Mouse (Mus musculus) megakaryocyte-erythroid progenitor cell, adult 5-6 weeks (primary cell): ENCODE results near the gene Arap1. TPM values are rescaled to one million over a fixed set of nuclear protein-coding genes. Genes with fewer than 3 reads are reported as not detected.

ENCODE experiments used
- ATAC-seq: replicated peaks from 2 replicates; pipeline ENCODE4 v1.8.0; 2016; ENCODE audit warnings: mild to moderate bottlenecking, inconsistent platforms; ENCODE audit not compliant: severe bottlenecking, poor library complexity, low FRiP score, low TSS enrichment
- total RNA-seq, 2 experiments: library from RNA; stranded (forward) in 1 of 2; stranded (reverse) in 1 of 2; fragments of 200-1000, 215-1000 nt in 1 of 2; fragments of >200 nt in 1 of 2; fragmentation: Nextera tagmentation in 1 of 2; gene quantifications; 2 replicates each; pipeline ENCODE4 v1.2.3; 2014 to 2017

Arap1 gene
- total RNA-seq, 2 experiments from 2014 or later, result 31.0 to 88.4 TPM

DNA sequence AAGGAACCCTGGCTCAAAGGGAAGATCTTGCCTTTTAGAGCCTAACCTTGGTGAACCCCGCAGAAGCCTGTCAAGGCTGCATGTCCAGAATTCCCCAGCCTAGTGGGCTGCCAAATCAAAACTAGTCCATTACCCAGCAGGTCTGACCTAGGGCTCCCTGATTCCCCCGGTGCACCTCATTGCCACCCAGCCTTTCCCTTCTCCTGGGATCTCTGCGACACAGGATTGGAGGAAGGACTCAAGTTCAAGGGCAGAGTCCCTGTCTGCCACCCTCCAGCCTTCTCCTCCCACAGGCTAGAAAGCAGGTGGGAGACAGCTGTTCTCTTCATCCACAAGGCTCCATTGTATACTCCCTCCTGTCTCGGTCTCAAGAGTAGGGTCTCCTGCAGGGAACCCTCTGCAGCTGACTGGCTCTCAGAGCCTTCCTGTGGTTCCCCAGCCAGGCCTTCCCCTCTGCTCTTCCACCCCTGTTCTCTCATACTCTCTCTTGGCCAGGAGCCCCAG lies 110.5 kb downstream of the Arap1 start:
- no peak for ATAC-seq

DNA sequence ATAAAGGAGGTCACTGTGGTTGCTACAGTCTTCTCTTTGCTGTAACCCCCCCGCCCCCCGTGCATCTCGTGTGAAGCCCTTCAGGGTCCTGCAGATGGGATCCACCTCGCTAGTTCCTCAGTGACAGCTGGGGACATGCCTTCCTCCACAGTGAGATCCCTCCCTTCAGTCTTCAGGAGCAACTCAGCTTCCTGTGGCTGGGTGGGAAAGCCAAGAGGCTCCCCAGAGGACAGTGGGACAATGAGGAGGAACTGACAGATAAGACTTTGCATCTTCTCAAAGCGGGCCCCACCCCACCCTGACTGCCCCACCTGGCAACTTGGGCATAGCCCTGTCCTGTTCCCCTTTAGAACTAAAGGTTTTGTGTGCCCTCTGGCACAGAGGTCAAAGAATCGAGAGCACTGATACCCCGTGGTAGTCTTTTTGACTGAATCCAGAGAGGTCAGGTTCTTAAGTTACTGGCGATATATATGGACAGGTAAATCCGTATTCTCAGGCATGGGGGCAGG lies 111.5 kb downstream of the Arap1 start:
- no peak for ATAC-seq

DNA sequence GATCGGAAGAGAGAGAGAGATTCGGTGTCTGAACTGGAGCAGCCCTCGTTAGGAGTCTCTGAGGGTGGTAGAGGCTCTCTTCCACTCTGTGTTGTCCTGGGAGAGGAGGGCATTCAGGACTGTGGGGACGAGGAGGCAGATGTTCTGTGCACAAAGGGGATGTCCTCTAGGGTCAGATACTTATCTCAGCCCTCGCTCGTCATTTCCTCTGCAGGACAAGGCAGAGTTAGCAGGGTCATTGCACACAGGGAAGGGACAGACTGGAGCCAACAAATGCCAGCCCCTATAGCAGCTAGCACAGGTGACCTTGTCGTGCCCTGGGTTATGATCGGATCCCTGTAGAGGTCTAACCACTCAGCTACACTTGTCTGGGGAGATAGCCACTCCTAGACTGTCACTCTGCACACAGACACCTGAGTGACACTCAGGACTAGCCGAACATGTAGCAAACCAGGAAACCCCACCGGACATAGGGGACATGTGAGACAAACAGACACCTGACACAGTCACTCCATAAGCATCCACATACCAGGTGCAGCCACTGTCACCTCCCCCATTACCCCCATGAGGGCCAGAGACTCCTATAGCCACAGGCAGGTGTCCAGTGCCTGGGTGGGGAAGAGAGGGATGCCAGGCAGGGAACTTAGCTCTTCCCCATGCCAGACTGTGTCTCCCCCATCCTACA lies 112.2 kb downstream of the Arap1 start:
- ATAC-seq, result no peak

DNA sequence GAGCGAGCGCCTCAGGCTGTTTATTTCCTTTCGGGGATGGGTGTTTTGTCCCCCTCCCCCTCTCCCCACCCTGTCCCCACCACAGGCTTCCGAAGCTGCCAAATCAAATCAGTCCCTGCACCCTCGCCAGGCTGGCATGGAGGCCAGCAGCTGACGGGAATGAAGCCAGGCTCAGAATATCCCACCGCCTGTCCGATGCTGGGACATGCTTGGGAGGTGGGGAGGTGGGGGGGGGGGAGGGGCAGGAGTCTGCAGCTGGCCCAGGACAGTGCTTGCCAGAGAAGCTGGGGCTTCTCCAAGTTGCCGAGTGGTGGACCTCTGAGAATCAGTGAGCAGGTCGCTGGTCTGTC lies 112.7 kb downstream of the Arap1 start:
- no peak for ATAC-seq

DNA sequence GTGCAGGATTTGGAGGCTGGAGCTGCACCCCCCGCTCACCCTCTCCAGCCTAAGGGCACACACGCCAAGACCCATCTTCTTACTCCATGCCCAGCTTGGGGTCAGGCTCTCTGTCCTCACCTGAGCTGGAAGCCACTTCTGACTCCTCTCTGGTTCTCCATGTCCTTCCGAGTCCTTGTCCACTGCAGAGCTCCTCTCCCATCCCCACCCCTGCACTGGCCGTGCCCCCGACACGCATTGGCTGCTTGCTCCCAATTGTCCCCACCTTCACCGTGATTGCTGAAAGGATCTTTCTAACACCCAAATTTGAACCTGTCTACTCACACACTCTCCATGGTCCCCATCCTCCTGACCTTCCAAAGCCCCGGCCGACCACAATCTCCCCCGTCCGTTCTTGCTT lies 113.7 kb downstream of the Arap1 start:
- ATAC-seq, result no peak

Other genes starting within 250 kb of the Arap1 start
- 6.1 and 15.3 TPM in 2 replicates for gene Atg16l2, start 45.8 kb upstream of the Arap1 start, total RNA-seq (2014; fragmentation: Nextera tagmentation)
- gene Atg16l2, start 45.8 kb upstream of the Arap1 start, total RNA-seq (2017), result 0.70 and 1.6 TPM in 2 replicates
- gene Stard10, start 31.0 kb upstream of the Arap1 start, total RNA-seq (2014; fragmentation: Nextera tagmentation), result 257 and 310 TPM in 2 replicates
- gene Stard10, start 31.0 kb upstream of the Arap1 start, total RNA-seq (2017), result 103 and 198 TPM in 2 replicates
- not detected in 2 replicates for gene Gm45837, start 62.8 kb downstream of the Arap1 start, total RNA-seq (2014; fragmentation: Nextera tagmentation)
- not detected in 2 replicates for gene Gm45837, start 62.8 kb downstream of the Arap1 start, total RNA-seq (2017)
- 4.7 and 19.4 TPM in 2 replicates for gene Pde2a, start 73.6 kb downstream of the Arap1 start, total RNA-seq (2014; fragmentation: Nextera tagmentation)
- 4.5 and 6.0 TPM in 2 replicates for gene Pde2a, start 73.6 kb downstream of the Arap1 start, total RNA-seq (2017)
- 1.4 and 3.7 TPM in 2 replicates for gene Art2b, start 237.5 kb downstream of the Arap1 start, total RNA-seq (2014; fragmentation: Nextera tagmentation)
- 0.84 and 2.7 TPM in 2 replicates for gene Art2b, start 237.5 kb downstream of the Arap1 start, total RNA-seq (2017)